Mouse (Mus musculus): ENCODE data around the gene Trat1.

Gene Trat1

DNA sequence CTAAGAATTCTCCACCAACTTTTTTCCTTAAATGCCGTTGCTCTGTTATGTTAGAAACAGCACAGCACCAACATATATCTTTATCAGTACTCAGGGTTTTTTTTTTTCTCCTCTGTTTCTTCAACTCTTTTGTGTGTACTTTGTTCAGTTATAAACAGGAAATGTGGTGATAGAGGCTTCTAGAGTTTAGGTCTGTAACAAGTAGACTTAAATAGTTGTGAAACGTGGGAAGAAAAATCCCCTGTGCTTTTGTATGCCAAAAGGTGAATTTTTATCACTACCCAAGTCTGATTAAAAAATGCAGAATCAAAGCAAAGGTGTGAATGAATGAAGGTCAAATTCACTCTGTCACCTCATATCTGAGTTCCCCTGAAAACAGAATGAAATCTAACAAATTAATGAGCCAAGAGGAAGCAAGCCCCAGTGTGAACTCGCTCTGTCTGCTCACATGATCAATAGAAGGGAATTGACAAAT is at the start of gene Trat1:
Gene Trat1 (minus strand): TSS at position 51 of the 475 bp plus-strand sequence.
- DNase-seq (ENCODE audit: low read depth, low spot score) = peak; percentile 63

- DNase-seq (ENCODE audit: low read depth, low spot score) = no peak
Measured at GRCm38 (mm10) chr16:48818524-48818923, 46.7 kb upstream of the Trat1 start.

DNA sequence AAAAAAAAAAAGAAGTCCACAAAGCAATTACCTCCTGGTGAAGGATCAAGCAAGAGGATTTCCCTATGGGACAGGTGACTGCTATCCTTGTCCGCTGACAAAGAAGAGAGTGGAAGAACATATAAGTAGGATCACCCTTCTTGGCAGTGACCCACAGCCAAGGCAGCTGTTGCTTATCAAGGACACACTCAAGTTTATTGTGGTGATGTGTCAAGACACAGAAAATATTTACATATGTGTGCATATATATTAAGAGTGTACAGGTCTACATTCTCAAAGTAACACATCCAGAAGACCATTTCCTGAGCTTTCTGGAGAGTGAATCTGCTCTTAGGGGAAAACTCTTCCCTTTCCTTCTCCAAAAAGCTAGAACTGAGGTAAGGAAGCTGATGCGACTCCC is 44.9 kb upstream of the Trat1 start, which contains the start of gene Retnlb:
Gene Retnlb (plus strand): TSS at position 162 of the 400 bp plus-strand sequence.
- DNase-seq (ENCODE audit: low read depth, low spot score) = no peak

GRCm38 (mm10) chr16:48811881-48812436 is 40.1 kb upstream of the Trat1 start:
- DNase-seq (ENCODE audit: low read depth, low spot score) = no peak

DNA sequence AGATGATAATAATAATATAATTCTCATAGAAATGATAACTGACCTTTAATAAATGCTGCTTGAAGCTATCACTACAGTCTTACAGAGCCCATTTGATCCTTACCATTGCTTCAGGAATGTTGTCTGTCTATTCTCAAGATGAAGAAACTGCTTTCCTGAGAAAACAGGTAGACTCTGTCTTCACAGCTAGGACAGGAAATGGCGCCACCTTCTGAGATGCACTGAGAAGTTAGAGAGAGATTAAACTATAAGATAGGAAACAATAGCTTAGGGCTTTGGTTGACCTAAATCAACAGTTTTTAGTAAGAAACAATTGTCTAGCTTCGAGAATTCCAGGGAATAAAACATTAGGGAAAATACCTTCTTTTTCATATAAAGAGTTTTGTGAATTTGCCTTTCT is 37.6 kb upstream of the Trat1 start:
- peak; percentile 78 for DNase-seq (ENCODE audit: low read depth, low spot score)

DNA sequence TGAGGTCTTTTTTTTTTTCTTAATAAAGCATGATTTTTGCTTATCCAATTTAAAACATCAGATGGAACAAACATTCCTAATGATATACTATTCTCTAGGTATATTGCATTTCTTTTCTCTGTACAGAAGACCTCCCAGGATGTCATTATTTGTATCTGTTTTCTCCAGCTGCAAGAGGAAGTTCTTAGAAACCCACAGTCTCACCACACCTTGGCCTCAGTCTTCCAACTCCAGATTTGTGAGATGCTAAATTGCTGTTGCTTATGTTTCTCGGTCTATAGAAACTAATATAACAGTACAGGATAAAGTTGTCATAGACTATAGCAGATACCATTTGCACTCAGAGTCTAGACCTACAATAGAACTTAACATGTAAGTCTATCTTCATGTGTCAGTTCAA is 34.7 kb upstream of the Trat1 start:
- peak; percentile 38 for DNase-seq (ENCODE audit: low read depth, low spot score)

DNA sequence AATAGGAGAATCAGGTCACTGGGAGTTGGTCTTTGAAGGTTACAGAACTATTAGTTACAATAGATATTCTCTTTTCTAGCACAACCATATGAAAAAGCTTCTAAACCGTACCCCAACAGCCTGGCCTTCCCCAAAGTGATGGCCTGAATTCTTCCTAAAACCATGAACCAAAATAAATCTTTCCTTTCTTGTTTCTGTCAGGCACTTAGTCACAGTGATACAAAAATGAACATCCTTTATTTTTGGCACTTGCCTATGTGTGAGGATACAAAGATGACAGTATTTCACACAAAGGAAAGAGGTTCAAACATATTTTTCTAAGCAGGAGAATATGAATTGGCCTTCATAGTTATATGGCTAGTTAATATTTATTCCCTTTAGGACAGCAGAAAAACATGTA is 33.6 kb upstream of the Trat1 start:
- no peak for DNase-seq (ENCODE audit: low read depth, low spot score)

- DNase-seq (ENCODE audit: low read depth, low spot score) = no peak
Measured at GRCm38 (mm10) chr16:48800906-48801305, 29.1 kb upstream of the Trat1 start.

DNA sequence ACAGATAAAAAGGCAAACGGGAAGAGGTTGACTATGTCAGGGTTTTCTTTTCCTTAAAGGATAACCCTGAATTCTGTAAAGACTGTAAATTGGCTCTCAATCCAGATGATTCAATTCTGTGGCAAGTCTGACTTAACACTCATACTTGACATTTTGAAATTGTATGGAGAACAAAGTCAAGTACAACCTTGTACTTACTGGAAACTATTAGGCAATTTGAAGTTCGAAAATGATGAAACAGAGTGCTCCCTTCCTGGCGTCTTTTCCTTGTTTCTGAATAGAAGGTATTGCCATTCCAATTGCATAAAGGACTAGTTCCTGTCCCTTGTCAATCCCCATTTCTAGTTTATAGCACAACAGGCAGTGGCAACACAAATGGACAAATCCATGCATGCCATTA is 27.6 kb upstream of the Trat1 start:
- no peak for DNase-seq (ENCODE audit: low read depth, low spot score)

- peak; percentile 40 for DNase-seq (ENCODE audit: low read depth, low spot score)
Measured at GRCm38 (mm10) chr16:48798285-48798684, 26.5 kb upstream of the Trat1 start.

DNA sequence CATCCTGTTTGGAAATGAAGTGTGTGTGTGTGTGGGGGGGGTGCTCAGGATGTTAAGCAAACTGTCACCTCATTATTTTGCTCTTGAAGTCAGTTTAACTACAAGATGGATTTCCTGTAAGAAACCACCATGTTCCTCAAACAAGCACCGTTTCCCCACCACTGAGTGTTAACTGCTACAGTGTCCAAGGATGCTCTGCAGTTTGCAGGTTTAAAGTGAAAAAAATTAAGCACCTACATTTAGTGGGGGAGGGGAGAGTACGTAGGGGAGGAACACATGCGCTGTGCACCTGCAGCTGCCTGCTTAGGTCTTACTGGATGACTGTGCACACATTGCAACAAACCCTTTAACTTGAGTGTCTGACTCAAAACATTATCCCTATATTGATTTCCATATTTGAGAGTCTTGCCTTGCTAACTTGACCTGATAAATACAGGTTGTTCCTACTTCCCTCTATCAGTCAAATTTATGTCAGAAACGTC is 16.9 kb upstream of the Trat1 start:
- peak; percentile 50 for DNase-seq (ENCODE audit: low read depth, low spot score)

- DNase-seq (ENCODE audit: low read depth, low spot score) = peak; percentile 47
Measured at GRCm38 (mm10) chr16:48786258-48786657, 14.4 kb upstream of the Trat1 start.

GRCm38 (mm10) chr16:48777254-48777653 is 5.4 kb upstream of the Trat1 start:
- peak; percentile 68 for DNase-seq (ENCODE audit: low read depth, low spot score)

DNA sequence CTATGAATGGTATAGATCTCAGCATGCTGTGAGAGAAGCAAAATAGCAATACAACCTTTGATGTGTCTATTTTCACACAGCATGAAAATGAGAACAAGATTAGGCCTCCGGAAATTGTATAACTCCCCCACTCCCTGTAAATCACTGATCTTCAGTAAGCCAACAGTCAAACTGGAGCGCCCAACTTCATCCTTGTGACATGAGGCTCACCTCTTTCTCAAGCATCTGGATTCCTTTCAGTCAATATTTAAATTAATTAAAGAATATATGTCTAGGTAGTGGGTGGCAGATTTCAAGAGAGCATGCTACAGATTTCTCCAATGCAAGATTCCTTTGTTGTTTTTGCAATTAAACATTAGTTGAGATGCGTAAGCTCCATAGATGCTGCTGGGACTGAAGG is 2.6 kb downstream of the Trat1 start:
- peak; percentile 33 for DNase-seq (ENCODE audit: low read depth, low spot score)

DNA sequence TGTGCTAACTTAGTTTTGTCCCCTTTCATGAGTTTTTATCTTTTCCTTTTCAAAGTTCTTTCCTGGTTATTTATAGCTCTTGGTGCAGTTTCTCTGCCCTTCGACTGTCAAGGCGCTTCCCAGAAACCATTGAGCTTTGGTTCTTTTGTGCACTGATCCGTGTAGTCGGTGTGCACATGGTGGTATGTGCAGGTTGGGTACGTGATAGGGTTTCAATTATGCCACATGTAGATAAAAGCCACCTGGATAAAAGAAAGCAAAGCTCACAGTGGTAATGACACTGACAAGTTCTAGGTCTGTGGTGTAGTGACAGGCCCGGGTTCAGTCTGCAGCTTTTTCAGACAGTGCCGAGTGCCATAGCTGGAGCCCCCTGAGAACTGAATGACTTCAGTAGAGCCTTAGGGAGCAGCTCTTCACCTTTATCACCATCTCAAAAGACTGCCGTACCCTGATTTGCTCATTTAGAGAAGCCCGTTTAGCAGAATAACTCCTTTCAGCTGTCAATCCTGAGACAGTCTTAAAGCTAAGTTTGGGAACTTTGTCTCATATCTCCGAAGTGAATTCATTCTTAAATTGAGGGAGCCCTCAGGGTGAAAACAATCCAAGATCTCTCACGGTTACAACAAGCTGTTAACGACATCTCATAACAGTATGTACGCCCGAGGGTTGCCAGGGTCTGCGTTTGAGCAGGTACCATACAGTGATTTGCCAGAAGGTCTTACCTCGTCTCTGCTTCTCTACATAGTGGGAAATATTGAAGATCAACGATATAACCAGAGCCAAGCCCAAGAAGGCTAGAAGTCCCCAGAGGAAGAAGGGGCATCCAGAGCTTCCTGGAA is 11.0 kb downstream of the Trat1 start:
- no peak for DNase-seq (ENCODE audit: low read depth, low spot score)

DNA sequence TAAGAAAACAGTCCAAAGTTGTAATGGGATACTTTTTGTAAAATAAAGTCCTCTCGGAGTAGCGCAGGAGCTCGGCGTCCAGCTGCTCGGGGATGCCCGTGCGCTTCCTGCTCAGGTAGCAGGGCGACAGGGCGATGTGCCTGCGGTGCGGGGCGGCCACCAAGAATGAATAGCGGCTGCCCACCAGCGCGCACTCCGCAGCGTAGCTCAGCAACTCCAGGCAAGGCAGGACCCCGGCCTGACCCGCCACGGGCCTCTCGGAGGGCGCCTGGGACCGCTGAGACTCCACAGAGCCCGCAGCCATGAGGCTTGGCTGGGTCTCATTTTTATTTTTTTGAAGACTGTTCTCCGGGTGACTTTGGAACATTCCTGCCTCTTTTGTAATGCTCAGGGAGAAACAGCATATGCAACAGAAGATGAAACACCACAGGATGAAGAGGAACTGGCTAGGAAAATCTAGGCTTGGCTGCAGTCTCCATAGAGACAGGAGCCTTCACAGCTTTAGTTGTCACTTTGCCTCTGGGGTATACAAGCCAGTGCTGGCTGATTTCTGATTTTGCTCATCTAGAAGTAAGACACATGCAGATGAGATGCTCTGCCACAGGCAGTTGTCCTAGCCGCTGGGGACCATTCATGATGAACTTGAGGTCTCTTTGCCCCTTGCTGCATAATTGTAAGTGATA is 21.5 kb downstream of the Trat1 start:
- DNase-seq (ENCODE audit: low read depth, low spot score) = no peak

DNA sequence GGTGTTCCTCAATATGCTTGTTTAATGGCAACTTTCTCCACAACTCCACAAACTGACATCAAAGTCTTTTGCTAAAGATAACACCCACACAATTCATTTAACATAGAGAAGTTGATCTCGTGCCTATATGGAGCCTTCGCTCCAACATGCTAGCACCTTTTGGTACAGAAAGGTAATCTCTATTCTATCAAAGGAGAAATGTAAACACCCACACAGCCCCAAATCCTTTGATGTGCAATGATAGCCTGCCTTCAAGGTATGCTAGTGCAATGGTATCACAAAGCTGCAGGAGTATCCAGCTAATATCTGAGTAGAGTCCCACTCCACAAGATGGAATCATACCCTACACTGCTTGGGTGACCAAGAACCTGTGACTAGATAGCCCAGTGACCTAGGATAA is 26.4 kb downstream of the Trat1 start:
- peak; percentile 38 for DNase-seq (ENCODE audit: low read depth, low spot score)

DNA sequence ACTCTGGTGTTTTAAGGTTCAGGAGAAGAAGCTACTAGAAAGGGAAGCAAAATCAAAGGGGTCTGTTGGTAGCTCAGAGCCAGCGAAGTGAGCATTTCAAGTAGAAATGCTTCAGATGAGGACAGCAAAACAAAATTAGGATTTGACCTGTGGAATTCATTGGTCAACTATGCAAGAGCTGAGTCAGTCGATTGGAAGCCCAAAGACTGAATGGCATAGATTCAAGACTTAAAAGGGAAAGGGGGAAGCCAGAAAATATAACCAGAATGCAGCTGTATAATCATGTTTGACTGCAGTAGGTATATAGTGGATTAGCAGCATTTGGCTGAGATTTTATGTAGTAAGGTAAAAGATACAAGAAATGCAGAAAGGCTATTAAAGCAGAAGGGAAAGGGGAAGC is 26.8 kb downstream of the Trat1 start:
- no peak for DNase-seq (ENCODE audit: low read depth, low spot score)

- no peak for DNase-seq (ENCODE audit: low read depth, low spot score)
Measured at GRCm38 (mm10) chr16:48741549-48741948, 30.3 kb downstream of the Trat1 start.

DNA sequence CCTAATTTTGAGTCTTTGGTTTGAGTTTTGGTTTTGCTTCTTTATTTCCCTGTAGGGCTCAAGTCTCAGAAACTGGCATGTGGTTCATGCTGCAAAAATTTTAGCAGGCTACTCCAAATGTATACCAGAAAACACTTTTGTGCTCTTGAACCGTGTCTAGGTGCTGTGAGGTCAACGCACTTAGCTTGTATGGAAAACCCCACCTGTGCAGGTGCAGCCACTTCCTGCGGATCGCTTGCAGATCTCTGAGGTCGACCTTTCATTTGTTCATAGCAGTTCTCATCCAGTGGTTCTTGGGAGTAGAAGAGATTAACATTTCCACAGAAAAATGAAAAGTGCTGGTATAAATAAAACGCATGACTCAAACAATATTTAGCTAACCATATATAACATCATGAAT is 31.8 kb downstream of the Trat1 start:
- peak; percentile 47 for DNase-seq (ENCODE audit: low read depth, low spot score)

DNA sequence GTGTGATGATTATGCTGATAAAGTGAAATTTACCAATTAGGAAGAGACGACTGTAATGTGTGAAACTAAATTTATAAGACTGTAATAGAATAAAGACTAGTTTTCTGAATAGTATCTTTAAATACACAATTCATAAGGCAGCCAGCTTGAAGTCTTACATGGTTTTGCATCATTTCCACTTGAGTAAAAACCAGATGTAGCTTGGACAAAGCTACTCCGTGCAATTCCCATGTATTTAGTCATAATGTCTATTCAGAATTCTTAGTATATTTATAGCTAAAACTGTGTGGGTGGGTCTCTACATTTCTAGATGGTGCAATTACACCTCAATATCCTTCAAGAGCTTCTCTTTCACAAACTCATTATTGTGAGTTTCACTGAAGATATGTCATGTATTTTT is 33.4 kb downstream of the Trat1 start:
- no peak for DNase-seq (ENCODE audit: low read depth, low spot score)

- DNase-seq (ENCODE audit: low read depth, low spot score) = no peak
Measured at GRCm38 (mm10) chr16:48736890-48737289, 34.9 kb downstream of the Trat1 start.

Measured in CD4-positive, CD25-positive, alpha-beta regulatory T cell, adult 2 months (primary cell).